Mouse (Mus musculus): ENCODE measurements around the gene Acot1.

Gene Acot1

DNA sequence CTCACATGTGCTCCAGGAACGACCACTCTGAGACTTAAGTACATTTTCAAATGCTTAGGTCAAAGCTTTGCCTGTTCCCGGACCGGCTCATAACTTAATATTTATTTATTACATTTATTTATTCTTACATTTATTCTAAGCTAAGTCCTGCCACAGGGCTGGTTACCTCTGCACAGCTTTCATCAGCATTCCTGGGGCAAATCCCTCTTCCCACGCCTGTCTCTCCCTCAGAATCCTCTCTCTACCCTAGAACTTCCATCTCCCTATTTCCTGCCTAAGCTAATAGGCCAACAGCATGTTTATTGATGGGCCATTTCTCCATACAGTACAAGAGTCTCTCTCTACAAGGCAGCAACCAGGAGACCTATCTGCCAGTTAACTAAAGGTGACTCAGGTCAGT, 58.5 kb downstream of the Acot1 start:
- no peak for DNase-seq
